Mouse (Mus musculus) gastrocnemius, postnatal 10 days (tissue): Measurements from ENCODE around the gene Frat2. TPM values are rescaled to one million over a fixed set of nuclear protein-coding genes. Genes with fewer than 3 reads are reported as not detected.
A peak's percentile ranks its signal among the peaks of the same experiment; 100 is the strongest.

Experiments used
- DNase-seq: peaks from one replicate; pipeline ENCODE4 v3.0.0; 2021; ENCODE audit warnings: mixed read lengths
- total RNA-seq, 2 experiments: library from RNA; stranded (reverse); gene quantifications; 2 replicates each; pipeline ENCODE4 v1.2.3; 2021

The Frat2 gene
- total RNA-seq, 2 experiments from 2014 or later, result 17.3 to 23.7 TPM

DNA sequence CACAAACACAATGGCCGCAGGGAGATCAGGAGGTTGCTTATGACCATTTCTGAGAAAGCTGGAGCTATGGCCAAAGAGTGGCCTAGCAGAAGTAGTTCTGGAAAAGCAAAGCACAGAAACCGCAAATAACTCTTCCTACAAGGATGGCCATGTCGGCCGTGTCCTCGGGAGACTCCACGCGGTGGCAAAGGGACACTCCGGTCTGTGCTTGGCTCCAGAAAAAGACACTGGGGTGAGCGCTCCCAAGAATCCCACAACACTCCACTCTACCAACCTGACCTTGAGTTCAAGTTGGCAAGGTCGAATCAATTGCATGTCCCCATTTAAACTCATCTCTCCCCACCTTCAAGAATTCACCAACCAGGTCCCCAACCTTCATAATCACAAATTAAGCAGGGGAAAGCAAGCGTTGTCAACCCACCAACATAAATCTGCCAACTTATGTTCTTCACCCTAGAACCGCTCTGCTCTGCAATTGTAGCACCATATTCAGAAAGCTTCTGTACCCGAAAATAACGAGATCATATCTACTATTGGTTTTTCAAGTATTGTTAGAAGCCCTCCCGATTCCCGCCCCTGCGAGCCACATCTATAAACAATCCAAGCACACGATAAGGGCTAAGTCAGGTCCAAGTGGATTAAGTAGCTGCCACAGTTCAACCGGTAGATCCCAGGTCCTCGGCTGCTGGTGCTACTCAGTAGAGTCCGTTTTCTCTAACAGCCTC is 1.4 kb downstream of the Frat2 start:
- DNase-seq, result peak; percentile 24

GRCm38 (mm10) chr19:41844345-41844744 is 3.6 kb downstream of the Frat2 start:
- DNase-seq, result no peak

GRCm38 (mm10) chr19:41842706-41843105 is 5.2 kb downstream of the Frat2 start:
- no peak for DNase-seq

DNA sequence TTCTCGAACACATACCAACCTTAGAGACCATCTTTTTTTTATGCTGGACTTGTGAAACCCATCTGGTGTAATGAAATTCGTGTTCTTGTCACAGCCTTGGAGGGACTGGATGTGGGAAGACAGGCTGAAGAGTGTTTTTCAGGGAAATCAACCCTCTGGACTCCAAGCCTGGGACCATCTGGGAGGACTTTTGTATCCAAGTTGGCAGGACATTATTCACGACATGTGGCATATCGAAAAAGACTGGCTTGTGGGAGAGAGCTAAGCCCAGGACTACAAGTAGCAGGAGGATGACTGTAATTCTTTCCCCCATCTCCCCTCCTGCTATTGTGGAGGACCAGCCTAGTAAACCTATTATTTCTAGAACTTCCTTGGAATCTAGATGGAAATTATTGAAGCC is 5.7 kb downstream of the Frat2 start:
- no peak for DNase-seq

DNA sequence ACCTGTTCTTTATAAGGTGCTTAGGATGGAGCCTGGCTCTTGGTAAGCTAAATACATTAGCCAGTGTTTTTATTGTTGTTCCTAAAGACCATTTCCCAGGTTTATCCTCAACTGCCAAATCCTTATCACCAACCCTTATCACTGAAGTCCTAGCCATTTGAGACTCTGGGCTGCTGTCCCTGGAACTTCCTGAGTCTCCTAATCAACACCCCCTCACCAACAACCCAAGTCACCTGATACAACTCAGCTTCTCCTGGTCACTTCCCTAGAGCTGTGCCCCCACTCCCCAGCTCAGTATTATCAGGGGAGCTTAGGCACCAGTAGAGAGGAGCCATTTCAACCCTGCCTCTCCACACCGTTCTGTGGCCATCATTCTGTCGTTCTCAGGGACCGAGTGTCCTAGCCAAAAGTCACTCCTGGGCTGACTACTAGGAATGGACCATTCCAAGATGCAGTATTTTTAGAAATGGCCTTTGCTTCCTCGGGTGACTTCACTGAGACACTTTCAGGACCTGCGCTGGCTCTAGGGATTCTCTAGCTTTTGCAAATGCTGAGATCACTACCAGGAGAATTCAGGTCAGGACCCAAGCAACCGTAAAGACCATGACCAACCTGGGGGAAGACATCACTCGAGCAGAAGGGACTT is 6.7 kb downstream of the Frat2 start:
- no peak for DNase-seq

- DNase-seq, result no peak
Observed at GRCm38 (mm10) chr19:41839685-41840084, 8.2 kb downstream of the Frat2 start.

DNA sequence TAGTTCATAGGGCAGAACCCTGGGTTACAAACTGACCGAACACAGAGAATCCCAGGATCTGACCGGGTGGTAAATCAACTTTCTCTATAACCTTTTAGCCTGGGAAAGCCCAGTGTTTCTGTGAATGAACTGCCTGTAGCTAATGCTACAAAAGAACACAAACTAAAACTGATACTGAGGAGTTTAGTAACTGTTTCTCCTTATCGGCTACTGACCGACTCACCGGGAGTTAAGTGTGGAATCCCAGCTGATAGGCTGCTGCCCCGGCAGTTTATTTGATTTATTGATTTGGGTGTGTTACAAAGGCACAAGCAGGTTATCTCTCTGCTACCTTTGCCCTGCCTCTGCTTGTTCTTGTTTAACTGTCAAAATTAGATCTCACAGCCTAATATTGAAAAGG is 9.1 kb downstream of the Frat2 start:
- DNase-seq, result no peak

DNA sequence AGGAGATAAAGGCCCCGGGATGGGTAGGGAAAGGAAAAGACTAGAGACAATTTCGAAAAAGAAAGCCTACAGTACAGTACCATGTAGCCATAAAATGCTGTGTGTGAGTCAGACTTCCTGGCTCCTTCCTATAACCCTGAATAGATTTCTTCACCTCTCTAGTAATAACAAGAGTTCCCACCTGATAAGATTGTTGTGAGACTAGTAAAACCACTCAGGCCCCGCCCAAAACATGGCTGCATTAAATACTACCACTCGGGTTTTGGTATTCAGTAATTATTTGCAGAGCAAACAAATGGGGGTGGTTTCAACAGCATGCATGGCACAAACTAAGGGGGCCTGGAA is 10.0 kb downstream of the Frat2 start:
- DNase-seq, result no peak

GRCm38 (mm10) chr19:41837194-41837916 is 10.6 kb downstream of the Frat2 start:
- no peak for DNase-seq

GRCm38 (mm10) chr19:41836719-41837118 is 11.2 kb downstream of the Frat2 start:
- no peak for DNase-seq

- DNase-seq, result no peak
Observed at GRCm38 (mm10) chr19:41835816-41836215, 12.1 kb downstream of the Frat2 start.

DNA sequence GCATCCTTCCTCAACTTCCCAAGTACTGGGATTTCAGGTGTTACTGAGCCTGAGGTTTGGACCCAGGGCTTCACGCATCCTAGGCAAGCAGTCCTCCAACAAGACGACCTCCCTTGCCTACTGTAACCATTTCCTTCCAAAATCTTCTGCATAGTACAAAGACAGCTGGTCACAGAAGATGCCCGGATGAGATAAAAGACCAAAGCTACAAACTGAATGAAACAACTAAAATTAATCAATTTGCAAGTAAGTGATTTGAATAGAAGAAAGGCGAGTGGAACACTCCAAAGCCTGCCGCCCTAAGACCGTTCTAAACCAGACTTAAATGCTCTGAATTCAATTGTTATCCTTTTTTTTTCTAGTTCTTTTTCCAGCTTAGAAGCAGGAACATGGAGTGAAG is 12.5 kb downstream of the Frat2 start:
- no peak for DNase-seq

- DNase-seq, result no peak
Observed at GRCm38 (mm10) chr19:41832501-41833201, 15.3 kb downstream of the Frat2 start.

DNA sequence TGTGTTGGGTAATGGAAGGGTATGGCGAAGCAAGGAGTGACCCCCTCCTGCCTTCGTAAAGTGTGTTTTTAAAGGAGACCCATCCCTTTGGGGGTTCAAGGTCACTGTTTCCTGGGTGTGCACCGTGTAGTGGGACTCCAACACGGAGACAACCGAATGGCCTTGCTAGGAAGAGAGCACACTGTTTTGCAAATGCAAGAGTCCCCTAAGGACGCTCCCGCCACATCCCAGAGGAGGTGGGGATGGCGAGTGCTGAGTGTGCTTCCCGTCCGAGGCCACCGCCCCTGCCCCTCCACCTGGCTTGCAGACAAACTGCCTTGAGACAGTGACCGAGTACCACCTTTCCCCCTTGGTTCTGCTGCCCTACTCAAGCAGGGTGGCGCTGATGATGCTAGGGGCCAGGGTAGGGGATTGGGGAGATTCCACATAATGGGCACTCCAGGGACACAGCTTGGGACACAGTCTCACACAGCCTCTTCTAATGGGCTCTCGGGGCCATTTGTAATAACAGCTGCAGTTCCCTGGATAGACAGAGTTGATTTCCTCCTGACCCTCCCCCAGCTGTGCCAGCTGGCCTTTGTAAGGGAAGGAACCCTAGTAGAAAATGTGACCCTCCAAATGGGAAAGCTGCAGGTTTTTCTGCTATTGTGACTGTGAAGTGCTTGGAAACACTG is 16.1 kb downstream of the Frat2 start:
- no peak for DNase-seq

DNA sequence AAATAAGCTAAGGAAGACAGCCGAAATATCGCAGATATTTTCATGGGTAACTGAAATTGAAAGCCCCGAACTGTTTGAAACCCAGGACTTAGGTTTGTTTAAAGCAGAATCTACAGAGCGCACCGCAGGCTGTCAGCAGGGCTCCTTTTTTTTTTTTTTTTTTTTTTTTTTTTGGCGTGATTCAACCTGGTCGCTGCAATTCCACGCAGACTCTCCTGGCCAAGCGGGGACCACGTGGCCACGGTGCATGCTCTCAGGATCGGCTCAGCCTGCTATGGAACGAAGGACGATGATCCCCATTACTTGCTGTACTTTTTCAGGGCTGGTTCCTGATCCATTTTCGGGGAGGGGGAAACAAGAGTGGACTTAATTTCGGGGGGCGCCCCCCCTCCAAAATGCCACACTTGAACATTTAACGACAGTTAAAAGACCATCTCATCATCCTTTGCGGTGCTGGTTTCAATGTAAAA is 16.8 kb downstream of the Frat2 start:
- DNase-seq, result peak; percentile 30

DNA sequence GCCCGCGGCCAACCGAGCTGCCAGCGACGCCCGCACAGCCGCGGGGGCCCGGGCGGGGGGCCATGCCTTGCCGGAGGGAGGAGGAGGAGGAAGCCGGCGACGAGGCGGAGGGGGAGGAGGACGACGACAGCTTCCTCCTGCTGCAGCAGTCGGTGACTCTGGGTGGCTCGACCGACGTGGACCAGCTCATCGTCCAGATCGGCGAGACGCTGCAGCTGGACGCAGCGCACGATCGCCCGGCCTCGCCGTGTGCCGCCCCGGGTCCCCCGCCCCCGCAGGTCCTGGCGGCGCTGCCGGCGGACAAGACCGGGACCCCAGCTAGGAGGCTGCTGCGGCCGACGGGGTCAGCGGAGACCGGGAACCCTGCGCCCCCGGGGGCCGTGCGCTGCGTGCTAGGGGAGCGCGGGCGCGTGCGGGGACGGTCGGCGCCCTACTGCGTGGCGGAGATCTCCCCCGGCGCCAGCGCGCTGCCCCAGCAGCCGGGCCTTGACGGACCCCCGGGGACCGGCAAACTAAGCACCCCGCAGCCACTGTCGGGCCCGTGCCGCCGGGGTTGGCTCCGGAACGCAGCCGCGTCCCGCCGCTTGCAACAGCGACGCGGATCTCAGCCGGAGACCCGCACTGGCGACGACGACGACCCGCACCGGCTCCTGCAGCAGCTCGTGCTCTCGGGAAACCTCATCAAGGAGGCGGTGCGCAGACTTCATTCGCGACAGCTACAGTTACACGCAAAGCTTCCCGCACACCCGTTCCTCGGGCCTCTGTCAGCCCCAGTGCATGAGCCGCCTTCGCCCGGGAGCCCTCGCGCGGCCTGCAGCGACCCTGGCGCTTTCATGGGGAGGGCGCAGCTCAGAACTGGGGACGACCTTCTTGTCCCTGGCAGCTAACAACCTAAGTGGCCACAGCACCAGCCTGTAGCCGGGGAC is 17.6 kb downstream of the Frat2 start:
- peak; percentile 70 for DNase-seq

DNA sequence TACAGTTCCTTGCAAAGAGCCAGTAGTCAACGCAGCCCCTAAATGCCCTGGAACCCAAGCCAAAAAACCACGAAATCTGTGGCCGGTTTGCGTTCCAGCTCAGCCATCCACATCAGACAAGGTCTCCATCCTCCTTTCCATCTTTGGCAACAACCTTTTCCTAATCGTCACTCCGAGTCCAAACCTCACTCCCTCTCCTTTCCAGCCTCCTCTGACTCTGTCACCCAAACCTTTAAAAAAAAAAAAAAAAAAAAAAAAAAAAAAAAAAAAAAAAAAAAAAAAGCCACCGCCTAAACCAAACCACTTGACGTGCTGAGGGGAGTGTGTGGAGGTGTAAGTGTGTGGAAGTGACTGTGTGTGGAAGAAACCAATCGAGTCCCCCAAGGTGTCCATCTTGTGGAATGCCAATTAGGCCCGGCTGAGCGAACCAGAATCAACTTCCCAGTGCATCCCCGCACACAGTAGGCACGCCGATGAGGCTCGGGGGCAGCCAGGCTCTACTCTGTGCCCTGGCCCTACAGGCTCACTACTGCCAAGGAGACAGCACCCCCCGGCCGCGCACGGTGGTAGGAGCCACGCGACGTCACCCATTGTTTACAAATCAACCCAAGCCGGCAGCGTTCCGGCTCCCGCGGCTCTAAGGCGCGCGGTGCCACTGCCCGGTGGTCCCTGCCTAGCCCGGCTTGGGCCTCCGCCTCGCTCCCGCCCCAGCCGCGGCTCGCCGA is 18.4 kb downstream of the Frat2 start, which contains the start of gene Frat1:
TSS of gene Frat1 (plus strand) at position 590 of the 725 bp plus-strand sequence.
- DNase-seq, result peak; percentile 77

- DNase-seq, result no peak
Observed at GRCm38 (mm10) chr19:41828941-41829340, 19.0 kb downstream of the Frat2 start.

DNA sequence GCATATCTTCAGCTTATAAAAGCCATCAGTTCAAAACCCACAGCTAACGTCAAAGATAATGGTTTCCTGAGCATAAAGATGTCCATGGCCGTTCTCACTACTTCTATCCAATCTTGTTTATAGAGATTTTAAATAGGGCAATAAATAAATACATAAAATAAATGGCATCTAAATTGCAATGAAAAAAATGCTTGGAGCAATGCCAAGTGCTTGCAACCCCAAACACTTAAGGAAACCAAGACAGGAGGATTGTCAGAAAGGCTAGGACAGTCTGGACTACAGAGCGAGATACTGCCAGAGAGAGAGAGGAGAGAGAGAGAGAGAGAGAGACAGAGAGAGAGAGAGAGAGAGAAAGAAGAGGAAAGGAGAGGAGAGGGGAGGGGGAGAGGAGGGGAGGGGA is 21.4 kb downstream of the Frat2 start:
- no peak for DNase-seq

DNA sequence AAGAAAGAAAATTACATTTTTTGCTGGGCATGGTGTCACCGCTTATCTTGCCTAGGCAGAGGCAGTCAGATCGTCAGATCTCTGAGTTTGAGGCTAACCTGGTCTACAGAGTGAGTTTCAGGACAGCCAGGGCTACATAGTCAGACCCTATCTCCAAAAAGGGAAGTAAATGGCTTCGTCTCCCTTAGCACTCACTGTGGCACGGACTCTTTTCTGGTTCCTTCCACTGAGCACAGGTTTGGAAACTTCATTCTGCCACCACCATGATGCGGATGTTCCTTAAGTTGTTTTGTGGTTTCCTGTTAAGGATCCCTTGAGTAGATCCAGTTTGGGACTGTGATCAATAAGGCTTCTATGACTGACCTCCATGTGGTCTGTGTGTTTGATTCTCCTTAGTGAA is 23.0 kb downstream of the Frat2 start:
- DNase-seq, result no peak
